Mouse (Mus musculus) hindbrain, embryonic 14.5 days (tissue): Measurements from ENCODE around the gene Olfr569. TPM values are rescaled to one million over a fixed set of nuclear protein-coding genes. Genes with fewer than 3 reads are reported as not detected.

Source experiments
- ATAC-seq: fragments of 200-750 bp; cut with Nextera tagmentation; 2 replicates; pipeline ENCODE4 v1.8.0; 2017; ENCODE audit warnings: moderate number of reproducible peaks, mild to moderate bottlenecking, moderate TSS enrichment, moderate library complexity; ENCODE audit not compliant: low FRiP score
- DNase-seq: peaks from one replicate; pipeline ENCODE4 v3.0.0-alpha.2; 2015; ENCODE audit warnings: low spot score
- H3K27ac ChIP-seq: fragments of 300-500 bp; sonication (generic); 2 replicates; pipeline ENCODE4 v1.5.1; 2014; ENCODE audit warnings: mild to moderate bottlenecking, moderate library complexity
- H3K27me3 ChIP-seq: fragments of 300-500 bp; sonication (generic); 2 replicates; pipeline ENCODE4 v1.6.1; 2014; ENCODE audit warnings: mild to moderate bottlenecking, low read length, mixed read lengths; ENCODE audit not compliant: control insufficient read depth, insufficient read depth
- H3K36me3 ChIP-seq: fragments of 300-500 bp; sonication (generic); replicated peaks from 2 replicates; pipeline ENCODE4 v1.6.1; 2014; ENCODE audit not compliant: control insufficient read depth, insufficient read depth
- H3K4me1 ChIP-seq: fragments of 300-500 bp; sonication (generic); replicated peaks from 2 replicates; pipeline ENCODE4 v1.6.1; 2014; ENCODE audit warnings: antibody characterized with exemption, low read length, mixed read lengths; ENCODE audit not compliant: control insufficient read depth, insufficient read depth
- H3K4me2 ChIP-seq: fragments of 300-500 bp; sonication (generic); replicated peaks from 2 replicates; pipeline ENCODE4 v1.6.1; 2014; ENCODE audit warnings: mild to moderate bottlenecking, moderate library complexity
- H3K4me3 ChIP-seq: fragments of 300-500 bp; sonication (generic); replicated peaks from 2 replicates; pipeline ENCODE4 v1.5.1; 2014; ENCODE audit warnings: mild to moderate bottlenecking, low read length
- H3K9ac ChIP-seq: fragments of 300-500 bp; sonication (generic); 2 replicates; pipeline ENCODE4 v1.6.1; 2014
- H3K9me3 ChIP-seq: fragments of 300-500 bp; sonication (generic); 2 replicates; pipeline ENCODE4 v1.6.1; 2016; ENCODE audit warnings: low read length; ENCODE audit not compliant: control insufficient read depth
- WGBS: fragments of 180-500 bp; shearing (Covaris S2); extraction: QIAGEN DNeasy Blood & Tissue Kit; methylation state at CpG from one replicate; pipeline ENCODE4 v1.1.7; 2014; 5-methylcytosine and 5-hydroxymethylcytosine counted together
- polyA plus RNA-seq: library from polyadenylated mRNA; unstranded; fragments of >200 nt; fragmentation: Nextera tagmentation; extraction: Ambion mirVana; gene quantifications from 2 replicates; pipeline ENCODE4 v1.2.1, GENCODE M21; 2014

Olfr569 gene
- not detected in 2 replicates for polyA plus RNA-seq

- no peak within 1 kb of the TSS for H3K4me3 ChIP-seq
- DNase-seq = no peak
- no peaks in the 10 kb centered on the region for H3K4me1 ChIP-seq
- WGBS = 81% methylated on average over 3 of the region's 3 CpGs
- H3K9me3 ChIP-seq = no peaks in the 10 kb centered on the region
- no peak for ATAC-seq
- no peaks in the 10 kb centered on the region for H3K36me3 ChIP-seq
- no peak within 1 kb of the TSS for H3K4me2 ChIP-seq
- H3K9ac ChIP-seq = no peak within 1 kb of the TSS
- H3K27me3 ChIP-seq = no peaks in the 10 kb centered on the region
- no peak within 1 kb of the TSS for H3K27ac ChIP-seq
These were observed at the start of gene Olfr569 for GRCm38 (mm10) chr7:102890782-102891181. Gene Olfr569 (minus strand): TSS chr7:102890882.

DNA sequence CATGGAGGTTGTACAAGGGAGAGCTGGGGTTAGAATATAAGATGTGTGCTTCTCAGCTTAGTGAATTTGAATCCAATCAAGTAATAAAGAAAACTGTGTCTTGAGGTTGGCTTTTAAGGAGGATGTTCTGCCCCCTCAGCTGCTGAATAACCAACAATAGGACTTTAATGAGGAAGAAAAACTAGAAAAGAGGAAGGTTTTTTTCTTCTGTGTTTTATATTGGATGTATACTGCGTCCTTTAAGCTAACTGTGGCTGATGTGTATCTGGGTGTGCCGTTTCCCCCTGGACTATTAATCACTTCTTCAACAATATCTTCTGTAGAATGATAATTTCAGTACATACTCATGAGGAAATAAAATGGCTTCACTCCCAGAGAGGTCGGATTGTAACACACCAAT is 36.4 kb upstream of the Olfr569 start:
- no peaks in the 10 kb centered on the region for H3K4me1 ChIP-seq
- no peak for DNase-seq
- no peaks in the 10 kb centered on the region for H3K9me3 ChIP-seq
- H3K27ac ChIP-seq = no peak overlapping the region
- ATAC-seq = no peak
- H3K4me2 ChIP-seq = no peak overlapping the region
- no peak overlapping the region for H3K4me3 ChIP-seq
- WGBS = 70% methylated on average over 3 of the region's 3 CpGs
- no peaks in the 10 kb centered on the region for H3K36me3 ChIP-seq
- no peaks in the 10 kb centered on the region for H3K27me3 ChIP-seq
- H3K9ac ChIP-seq = no peak overlapping the region

- ATAC-seq = no peak
- Histone ChIP-seq H3K36me3 (no peaks in the 10 kb centered on the region), H3K4me3 (no peak within 1 kb of the TSS), H3K9me3 (no peaks in the 10 kb centered on the region), H3K27me3 (no peaks in the 10 kb centered on the region), H3K9ac (no peak within 1 kb of the TSS), H3K4me2 (no peak within 1 kb of the TSS), H3K27ac (no peak within 1 kb of the TSS), H3K4me1 (no peaks in the 10 kb centered on the region)
- no peak for DNase-seq
- 73% methylated on average over 1 of the region's 1 CpGs for WGBS
These were observed 33.4 kb upstream of the Olfr569 start, which contains the start of gene Olfr572 for GRCm38 (mm10) chr7:102924109-102924508. Gene Olfr572 (plus strand): TSS chr7:102924409.

DNA sequence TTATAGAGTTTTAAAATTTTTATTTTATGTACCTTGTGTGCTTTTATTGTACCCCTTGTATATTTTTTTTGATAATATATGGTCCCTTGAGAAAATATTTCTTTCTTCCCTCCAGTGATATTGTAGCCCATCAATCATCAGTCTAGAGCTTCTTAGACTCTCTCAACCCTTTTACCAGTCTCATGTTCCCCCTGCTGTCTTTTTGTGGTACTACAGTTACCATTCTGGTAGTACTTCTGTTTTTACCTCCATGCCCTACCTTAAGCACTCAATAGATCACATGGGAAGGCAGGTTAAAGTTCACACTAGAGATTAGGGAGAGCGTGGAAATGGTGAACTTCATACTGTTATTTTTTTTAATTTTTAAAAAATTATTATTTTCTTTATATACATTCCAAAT is 28.9 kb upstream of the Olfr569 start:
- H3K9ac ChIP-seq = no peak overlapping the region
- H3K4me2 ChIP-seq = no peak overlapping the region
- WGBS = 30% methylated on average over 1 of the region's 1 CpGs
- H3K27me3 ChIP-seq = no peaks in the 10 kb centered on the region
- no peak overlapping the region for H3K27ac ChIP-seq
- H3K9me3 ChIP-seq = no peaks in the 10 kb centered on the region
- H3K4me3 ChIP-seq = no peak overlapping the region
- peak; percentile 88 for ATAC-seq
- no peaks in the 10 kb centered on the region for H3K4me1 ChIP-seq
- DNase-seq = peak; percentile 82
- H3K36me3 ChIP-seq = no peaks in the 10 kb centered on the region

DNA sequence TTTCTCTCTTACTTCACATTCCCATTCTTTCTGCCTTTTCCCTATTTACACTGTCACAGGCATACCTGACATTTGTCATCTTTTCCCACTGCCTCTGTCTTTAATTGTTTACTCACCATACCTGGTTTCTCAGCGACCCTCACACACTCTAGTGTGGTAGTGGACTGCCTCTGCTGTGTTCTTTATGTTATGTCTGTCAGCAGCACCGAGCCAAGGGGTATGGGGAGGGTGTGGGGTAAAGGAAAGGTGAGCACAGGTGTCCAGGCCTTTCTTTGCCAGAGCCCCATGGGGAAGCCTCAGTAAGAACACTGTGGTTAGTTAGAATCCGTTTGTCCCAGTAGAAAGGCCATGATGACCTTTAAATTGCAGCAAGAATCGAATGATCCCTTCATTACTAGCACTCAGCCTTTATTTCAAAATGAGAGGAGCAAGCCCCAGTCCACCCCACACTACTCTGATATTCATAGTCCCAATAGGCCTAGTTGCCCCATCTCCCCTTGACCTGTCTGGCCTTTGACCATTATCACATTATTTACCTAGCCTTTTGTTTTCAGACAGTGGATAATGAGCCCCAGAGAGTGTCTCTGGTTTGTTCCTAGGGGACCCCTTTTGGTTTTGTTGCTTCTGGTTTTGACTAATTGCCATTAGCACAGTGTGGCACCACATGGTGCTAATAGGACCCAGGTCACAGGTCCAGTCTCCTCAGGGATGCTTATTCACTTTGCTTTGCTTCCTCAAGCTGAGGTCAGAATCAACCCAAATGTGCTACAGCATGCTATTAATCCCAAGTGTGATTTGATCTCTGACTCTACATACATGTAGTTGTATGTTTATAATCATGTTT is 26.6 kb upstream of the Olfr569 start, which contains the start of gene Olfr571:
Gene Olfr571 (minus strand): TSS at position 505 of the 844 bp plus-strand sequence.
- H3K27ac ChIP-seq = no peak within 1 kb of the TSS
- H3K9ac ChIP-seq = no peak within 1 kb of the TSS
- DNase-seq = no peak
- H3K4me3 ChIP-seq = no peak within 1 kb of the TSS
- no peak for ATAC-seq
- H3K27me3 ChIP-seq = no peaks in the 10 kb centered on the region
- H3K4me2 ChIP-seq = no peak within 1 kb of the TSS
- no peaks in the 10 kb centered on the region for H3K9me3 ChIP-seq
- WGBS = 66% methylated on average over 4 of the region's 4 CpGs
- no peaks in the 10 kb centered on the region for H3K4me1 ChIP-seq
- no peaks in the 10 kb centered on the region for H3K36me3 ChIP-seq

DNA sequence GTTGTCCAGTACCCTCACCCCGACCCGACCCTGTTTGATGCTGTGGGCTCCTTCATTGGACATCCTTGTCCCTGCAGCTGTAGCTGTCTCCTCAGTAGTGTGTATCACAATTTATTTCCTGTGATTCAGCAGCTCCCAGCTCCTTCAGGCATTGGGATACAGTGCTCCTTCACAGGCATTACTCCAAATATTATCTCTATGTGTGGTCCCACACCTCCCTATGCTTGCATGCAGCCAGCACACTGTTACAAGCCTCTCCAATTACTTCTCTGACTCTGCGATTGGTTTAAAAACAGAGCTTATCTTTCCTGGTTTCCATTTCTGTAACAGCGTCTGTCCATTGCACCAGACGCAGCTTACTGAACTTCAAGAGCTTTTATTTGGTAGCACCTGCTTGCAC is 25.7 kb upstream of the Olfr569 start:
- Histone ChIP-seq H3K4me2 (no peak overlapping the region), H3K27me3 (no peaks in the 10 kb centered on the region), H3K36me3 (no peaks in the 10 kb centered on the region), H3K4me1 (no peaks in the 10 kb centered on the region), H3K9me3 (no peaks in the 10 kb centered on the region), H3K4me3 (no peak overlapping the region), H3K9ac (no peak overlapping the region), H3K27ac (no peak overlapping the region)
- DNase-seq (no peak), ATAC-seq (no peak)
- WGBS = 81% methylated on average over 5 of the region's 5 CpGs

DNA sequence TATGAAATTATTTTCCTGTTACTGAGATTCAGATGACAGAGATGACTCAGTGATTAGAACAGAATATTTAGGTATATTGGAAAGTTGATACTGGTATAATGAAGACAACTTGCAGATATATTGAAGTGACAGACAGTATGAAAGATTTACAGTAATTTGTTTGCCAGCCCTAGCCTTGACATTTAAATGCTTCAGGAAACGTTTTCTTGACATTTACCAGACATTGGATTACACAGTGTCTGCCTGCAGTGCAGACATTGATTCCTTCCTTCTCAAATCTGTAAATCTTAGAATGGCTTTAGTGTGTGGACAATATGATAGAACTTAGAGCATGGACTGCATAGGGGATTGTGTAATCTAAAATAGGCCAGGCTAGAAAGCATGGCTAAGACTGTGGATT is 24.6 kb upstream of the Olfr569 start:
- no peaks in the 10 kb centered on the region for H3K9me3 ChIP-seq
- H3K4me3 ChIP-seq = no peak overlapping the region
- no peak overlapping the region for H3K9ac ChIP-seq
- no peaks in the 10 kb centered on the region for H3K36me3 ChIP-seq
- H3K27ac ChIP-seq = no peak overlapping the region
- no peak for DNase-seq
- no peaks in the 10 kb centered on the region for H3K27me3 ChIP-seq
- no peak for ATAC-seq
- WGBS = 51% methylated on average over 1 of the region's 1 CpGs
- no peaks in the 10 kb centered on the region for H3K4me1 ChIP-seq
- no peak overlapping the region for H3K4me2 ChIP-seq

- H3K4me3 ChIP-seq = no peak within 1 kb of the TSS
- no peaks in the 10 kb centered on the region for H3K9me3 ChIP-seq
- no peak within 1 kb of the TSS for H3K4me2 ChIP-seq
- no peaks in the 10 kb centered on the region for H3K27me3 ChIP-seq
- ATAC-seq (no peak), DNase-seq (no peak)
- no peaks in the 10 kb centered on the region for H3K4me1 ChIP-seq
- no peaks in the 10 kb centered on the region for H3K36me3 ChIP-seq
- H3K9ac ChIP-seq = no peak within 1 kb of the TSS
- no peak within 1 kb of the TSS for H3K27ac ChIP-seq
These were observed 13.9 kb downstream of the Olfr569 start, which contains the start of gene Olfr568 for GRCm38 (mm10) chr7:102876822-102877221. Gene Olfr568 (plus strand): TSS chr7:102877122.

GRCm38 (mm10) chr7:102858665-102859064 is 32.0 kb downstream of the Olfr569 start, which contains the start of gene Olfr566:
Gene Olfr566 (minus strand): TSS chr7:102858765.
- WGBS = 82% methylated on average over 1 of the region's 1 CpGs
- Histone ChIP-seq H3K4me1 (no peaks in the 10 kb centered on the region), H3K36me3 (no peaks in the 10 kb centered on the region), H3K9me3 (no peaks in the 10 kb centered on the region), H3K27me3 (no peaks in the 10 kb centered on the region), H3K4me2 (no peak within 1 kb of the TSS), H3K27ac (no peak within 1 kb of the TSS), H3K9ac (no peak within 1 kb of the TSS), H3K4me3 (no peak within 1 kb of the TSS)
- DNase-seq (no peak), ATAC-seq (no peak)
